9 mouse cellular contexts compared by ENCODE assay signal in genomic region chr8:105750606-105751005, GRCm38 (mm10). TPM values are rescaled to one million over a fixed set of nuclear protein-coding genes. Genes with fewer than 3 reads are reported as not detected.
DNase-seq lines count a peak whose midpoint lies in the region; ATAC-seq lines count a peak whose summit lies in the region.
"Had no signal": no experiment of that assay in that cellular context is flagged by ENCODE, and none has a peak within 500 bp of the region (broad histone marks: within the 10 kb centered on the region; RNA-seq: fewer than 3 reads in every experiment).

No protein-coding gene starts in this region.

- H3K4me2 ChIP-seq in hindbrain, embryonic 16.5 days (ENCODE audit: low read length), result peak overlapping the region; percentile 34

- H3K27ac ChIP-seq in hindbrain, embryonic 16.5 days (ENCODE audit: low read depth, low read length), result peak overlapping the region; percentile 72
- H3K27ac ChIP-seq in midbrain, embryonic 10.5 days (replicated peaks), result no peak overlapping the region

- H3K9ac ChIP-seq in hindbrain, embryonic 16.5 days (ENCODE audit: low read depth, low read length), result no peak overlapping the region

- H3K36me3 ChIP-seq in hindbrain, embryonic 16.5 days (ENCODE audit: control insufficient read depth, insufficient read depth, low read length), result no peaks in the 10 kb centered on the region
- peaks cover 10% of the 10 kb centered on the region for H3K36me3 ChIP-seq in midbrain, embryonic 10.5 days

- intact Hi-C loops in left cerebral cortex, postnatal 25 days (cut with DNase I), result no loop called here

- WGBS in hindbrain, embryonic 16.5 days, result 8% methylated on average over 11 of the region's 11 CpGs
- 16% methylated on average over 11 of the region's 11 CpGs for WGBS in midbrain, embryonic 10.5 days

- no peaks in the 10 kb centered on the region for H3K27me3 ChIP-seq in hindbrain, embryonic 16.5 days (replicated peaks; ENCODE audit: control insufficient read depth, insufficient read depth, low read length)
- no peaks in the 10 kb centered on the region for H3K27me3 ChIP-seq in midbrain, embryonic 10.5 days (ENCODE audit: low read depth, poor library complexity, severe bottlenecking)

- peak; percentile 55 for ATAC-seq in hindbrain, embryonic 16.5 days

- peaks cover 21% of the 10 kb centered on the region for H3K4me1 ChIP-seq in hindbrain, embryonic 16.5 days (ENCODE audit: control insufficient read depth, insufficient read depth, low read depth, low read length)
- peaks cover 17% of the 10 kb centered on the region for H3K4me1 ChIP-seq in midbrain, embryonic 10.5 days

- no peaks in the 10 kb centered on the region for H3K9me3 ChIP-seq in hindbrain, embryonic 16.5 days (ENCODE audit: control insufficient read depth, low read length)
- no peaks in the 10 kb centered on the region for H3K9me3 ChIP-seq in midbrain, embryonic 10.5 days (replicated peaks)

- no peak overlapping the region for H3K4me3 ChIP-seq in hindbrain, embryonic 16.5 days (ENCODE audit: low read length)
- H3K4me3 ChIP-seq in midbrain, embryonic 10.5 days, result no peak overlapping the region

- DNase-seq in layer of hippocampus, adult 11-12 months (ENCODE audit: low spot score), result peak; percentile 51
- no peak for DNase-seq in layer of hippocampus, adult 9-10 months (ENCODE audit: low spot score)
- peak; percentile 65 to 81 for DNase-seq in cerebellum, postnatal 14 days
- DNase-seq in gastrocnemius, postnatal 25 days, result peak; percentile 35
- DNase-seq in left cerebral cortex, postnatal 25 days (ENCODE audit: low spot score in 2 of 2), result peak; percentile 24
- DNase-seq in midbrain, embryonic 10.5 days (ENCODE audit: low spot score), result peak; percentile 18
- peak; percentile 36 to 77 for DNase-seq in urinary bladder, postnatal 4 days (ENCODE audit: low spot score in 2 of 2)

RNA-seq across cellular contexts. Expression of gene Gfod2, which starts 7.9 kb away (rescaled TPM):
- total RNA-seq in gastrocnemius, postnatal 25 days (2021), result 1 to 10 TPM; 5.1 to 6.2 TPM
- 82.7 and 82.9 TPM in 2 replicates for polyA plus RNA-seq in hindbrain, embryonic 16.5 days (2015; fragmentation: Nextera tagmentation; extraction: Ambion mirVana)
- total RNA-seq in left cerebral cortex, postnatal 25 days (2021), result 10 to 100 TPM; 22.0 to 25.5 TPM
- polyA plus RNA-seq in midbrain, embryonic 10.5 days (2016; fragmentation: Nextera tagmentation; extraction: Ambion mirVana), result 35.0 and 39.5 TPM in 2 replicates

RNA-seq across cellular contexts. Expression of gene Enkd1, which starts 42.6 kb away (rescaled TPM):
- 1 to 10 TPM in 1 of 2 experiments, under 1 TPM in 1; 0.82 to 1.0 TPM for total RNA-seq in gastrocnemius, postnatal 25 days (2021)
- 17.7 and 17.9 TPM in 2 replicates for polyA plus RNA-seq in hindbrain, embryonic 16.5 days (2015; fragmentation: Nextera tagmentation; extraction: Ambion mirVana)
- 1 to 10 TPM; 8.7 to 9.8 TPM for total RNA-seq in left cerebral cortex, postnatal 25 days (2021)
- 45.1 and 52.7 TPM in 2 replicates for polyA plus RNA-seq in midbrain, embryonic 10.5 days (2016; fragmentation: Nextera tagmentation; extraction: Ambion mirVana)

RNA-seq across cellular contexts. Expression of gene 4933405L10Rik, which starts 43.2 kb away (rescaled TPM):
- not detected for total RNA-seq in gastrocnemius, postnatal 25 days (2021)
- polyA plus RNA-seq in hindbrain, embryonic 16.5 days (2015; fragmentation: Nextera tagmentation; extraction: Ambion mirVana), result 0.15 and 0.24 TPM in 2 replicates
- under 1 TPM; 0.53 to 0.60 TPM for total RNA-seq in left cerebral cortex, postnatal 25 days (2021)
- not detected in 2 replicates for polyA plus RNA-seq in midbrain, embryonic 10.5 days (2016; fragmentation: Nextera tagmentation; extraction: Ambion mirVana)
- total RNA-seq: gastrocnemius, postnatal 36 days had no signal

RNA-seq across cellular contexts. Expression of gene Pard6a, which starts 49.7 kb away (rescaled TPM):
- total RNA-seq in gastrocnemius, postnatal 25 days (2021), result 1 to 10 TPM; 5.4 to 5.7 TPM
- 62.5 and 63.8 TPM in 2 replicates for polyA plus RNA-seq in hindbrain, embryonic 16.5 days (2015; fragmentation: Nextera tagmentation; extraction: Ambion mirVana)
- 10 to 100 TPM; 41.2 to 46.6 TPM for total RNA-seq in left cerebral cortex, postnatal 25 days (2021)
- 25.9 and 28.2 TPM in 2 replicates for polyA plus RNA-seq in midbrain, embryonic 10.5 days (2016; fragmentation: Nextera tagmentation; extraction: Ambion mirVana)

RNA-seq across cellular contexts. Expression of gene Acd, which starts 49.7 kb away (rescaled TPM):
- 1 to 10 TPM; 6.5 to 6.8 TPM for total RNA-seq in gastrocnemius, postnatal 25 days (2021)
- polyA plus RNA-seq in hindbrain, embryonic 16.5 days (2015; fragmentation: Nextera tagmentation; extraction: Ambion mirVana), result 91.7 and 96.4 TPM in 2 replicates
- 10 to 100 TPM; 44.5 to 51.9 TPM for total RNA-seq in left cerebral cortex, postnatal 25 days (2021)
- polyA plus RNA-seq in midbrain, embryonic 10.5 days (2016; fragmentation: Nextera tagmentation; extraction: Ambion mirVana), result 76.5 and 89.9 TPM in 2 replicates

Comparison
In these comparisons a context has a peak if more than half of its experiments do, and no peak if none do; other contexts are left out.
1. RNA of gene Enkd1, which starts 42.6 kb away (total RNA-seq): 8.7 to 9.8 TPM in left cerebral cortex, postnatal 25 days; 0.82 to 1.0 TPM in gastrocnemius, postnatal 25 days; every median in the first group is over 4 times any median in the second.